Mouse (Mus musculus) liver, embryonic 15.5 days (tissue): Measurements from ENCODE around the gene Zfp593. TPM values are rescaled to one million over a fixed set of nuclear protein-coding genes. Genes with fewer than 3 reads are reported as not detected.

Source experiments
- ATAC-seq: fragments of 200-750 bp; cut with Nextera tagmentation; 2 replicates; pipeline ENCODE4 v1.8.0; 2017; ENCODE audit warnings: moderate number of reproducible peaks, mild to moderate bottlenecking, moderate library complexity; ENCODE audit not compliant: insufficient read depth
- H3K27ac ChIP-seq: fragments of 300-500 bp; sonication (generic); replicated peaks from 2 replicates; pipeline ENCODE4 v1.5.1; 2015; ENCODE audit warnings: mild to moderate bottlenecking, inconsistent platforms
- H3K27me3 ChIP-seq: fragments of 300-500 bp; sonication (generic); 2 replicates; pipeline ENCODE4 v1.6.1; 2015; ENCODE audit warnings: mild to moderate bottlenecking, inconsistent platforms
- H3K36me3 ChIP-seq: fragments of 300-500 bp; sonication (generic); replicated peaks from 2 replicates; pipeline ENCODE4 v1.6.1; 2015; ENCODE audit warnings: moderate library complexity, mild to moderate bottlenecking, inconsistent platforms
- H3K4me1 ChIP-seq: fragments of 300-500 bp; sonication (generic); replicated peaks from 2 replicates; pipeline ENCODE4 v1.6.1; 2015; ENCODE audit warnings: inconsistent platforms
- H3K4me2 ChIP-seq: fragments of 300-500 bp; sonication (generic); 2 replicates; pipeline ENCODE4 v1.6.1; 2015; ENCODE audit warnings: moderate library complexity, mild to moderate bottlenecking, inconsistent platforms
- H3K4me3 ChIP-seq: fragments of 300-500 bp; sonication (generic); replicated peaks from 2 replicates; pipeline ENCODE4 v1.5.1; 2015; ENCODE audit warnings: mild to moderate bottlenecking, inconsistent platforms
- H3K9ac ChIP-seq: fragments of 300-500 bp; sonication (generic); 2 replicates; pipeline ENCODE4 v1.6.1; 2015; ENCODE audit warnings: moderate library complexity, mild to moderate bottlenecking, inconsistent platforms
- H3K9me3 ChIP-seq: fragments of 300-500 bp; sonication (generic); replicated peaks from 2 replicates; pipeline ENCODE4 v1.6.1; 2016; ENCODE audit warnings: inconsistent platforms
- WGBS: fragments of 180-500 bp; shearing (Covaris S2); methylation state at CpG from one replicate; pipeline ENCODE4 v1.1.7; 2015; ENCODE audit warnings: mixed read lengths; ENCODE audit not compliant: insufficient replicate concordance; 5-methylcytosine and 5-hydroxymethylcytosine counted together
- polyA plus RNA-seq: library from polyadenylated mRNA; unstranded; fragments of >200 nt; fragmentation: Nextera tagmentation; extraction: Ambion mirVana; gene quantifications from 2 replicates; pipeline ENCODE4 v1.2.1, GENCODE M21; 2015

Zfp593 gene
- 5.4 and 5.8 TPM in 2 replicates for polyA plus RNA-seq

- Histone ChIP-seq H3K4me3 (peak within 1 kb of the TSS; percentile 79), H3K9ac (peak within 1 kb of the TSS; percentile 71), H3K36me3 (no peaks in the 10 kb centered on the region), H3K27me3 (peaks cover 48% of the 10 kb centered on the region), H3K9me3 (no peaks in the 10 kb centered on the region), H3K4me1 (peaks cover 30% of the 10 kb centered on the region), H3K4me2 (peak within 1 kb of the TSS; percentile 98), H3K27ac (peak within 1 kb of the TSS; percentile 51; the same call in 1 of the 2 replicates)
- under 1% methylated on average over 60 of the region's 60 CpGs for WGBS
- ATAC-seq: peak; percentile 76
Measured at GRCm38 (mm10) chr4:134245148-134245843, at the start of gene Zfp593. Zfp593 (minus strand) TSS chr4:134245592.

- Histone ChIP-seq H3K27me3 (peaks cover 28% of the 10 kb centered on the region), H3K36me3 (no peaks in the 10 kb centered on the region), H3K4me2 (no peak overlapping the region), H3K9me3 (0 out of 2 replicates have a peak, but pooled peaks cover 2% of the 10 kb centered on the region), H3K4me1 (peaks cover 8% of the 10 kb centered on the region), H3K27ac (no peak overlapping the region), H3K9ac (no peak overlapping the region), H3K4me3 (no peak overlapping the region)
- 50% methylated on average over 9 of the region's 9 CpGs for WGBS
- no peak for ATAC-seq
Measured at GRCm38 (mm10) chr4:134293692-134294163, 48.3 kb upstream of the Zfp593 start.

- Histone ChIP-seq H3K36me3 (no peaks in the 10 kb centered on the region), H3K4me1 (peaks cover 13% of the 10 kb centered on the region), H3K27ac (no peak overlapping the region), H3K9me3 (0 out of 2 replicates have a peak, but pooled peaks cover 2% of the 10 kb centered on the region), H3K4me2 (no peak overlapping the region), H3K27me3 (peaks cover 28% of the 10 kb centered on the region), H3K4me3 (no peak overlapping the region), H3K9ac (no peak overlapping the region)
- no peak for ATAC-seq
- WGBS: 59% methylated on average over 18 of the region's 18 CpGs
Measured at GRCm38 (mm10) chr4:134293061-134293691, 47.8 kb upstream of the Zfp593 start.

GRCm38 (mm10) chr4:134292067-134292466, 46.7 kb upstream of the Zfp593 start:
- Histone ChIP-seq H3K4me2 (no peak overlapping the region), H3K9me3 (0 out of 2 replicates have a peak, but pooled peaks cover 2% of the 10 kb centered on the region), H3K9ac (no peak overlapping the region), H3K4me1 (peaks cover 17% of the 10 kb centered on the region), H3K36me3 (no peaks in the 10 kb centered on the region), H3K27me3 (peaks cover 28% of the 10 kb centered on the region), H3K27ac (no peak overlapping the region), H3K4me3 (no peak overlapping the region)
- WGBS: 19% methylated on average over 7 of the region's 7 CpGs
- no peak for ATAC-seq

- H3K27ac ChIP-seq: peak overlapping the region; percentile 99
- H3K9ac ChIP-seq: peak overlapping the region; percentile 97
- ATAC-seq: no peak
- 35% methylated on average over 11 of the region's 11 CpGs for WGBS
- H3K36me3 ChIP-seq: peaks cover 9% of the 10 kb centered on the region
- peak overlapping the region; percentile 97 for H3K4me3 ChIP-seq
- peaks cover 12% of the 10 kb centered on the region for H3K27me3 ChIP-seq
- H3K4me1 ChIP-seq: peaks cover 47% of the 10 kb centered on the region
- H3K9me3 ChIP-seq: no peaks in the 10 kb centered on the region
- H3K4me2 ChIP-seq: peak overlapping the region; percentile 92
Measured at GRCm38 (mm10) chr4:134288397-134289256, 43.2 kb upstream of the Zfp593 start.

- Histone ChIP-seq H3K27me3 (peaks cover 1% of the 10 kb centered on the region), H3K4me2 (peak within 1 kb of the TSS; percentile 92), H3K4me1 (peaks cover 47% of the 10 kb centered on the region), H3K4me3 (peak within 1 kb of the TSS; percentile 97), H3K36me3 (peaks cover 19% of the 10 kb centered on the region), H3K9ac (peak within 1 kb of the TSS; percentile 97), H3K27ac (peak within 1 kb of the TSS; percentile 99), H3K9me3 (no peaks in the 10 kb centered on the region)
- WGBS: under 1% methylated on average over 43 of the region's 43 CpGs
- ATAC-seq: peak; percentile 68
Measured at GRCm38 (mm10) chr4:134287575-134288025, 42.2 kb upstream of the Zfp593 start, which contains the start of gene Pdik1l. Pdik1l (minus strand) TSS chr4:134287895.

- Histone ChIP-seq H3K9me3 (no peaks in the 10 kb centered on the region), H3K9ac (peak overlapping the region; percentile 97), H3K27me3 (no peaks in the 10 kb centered on the region; the same call in 1 of the 2 replicates), H3K36me3 (peaks cover 23% of the 10 kb centered on the region), H3K27ac (peak overlapping the region; percentile 99), H3K4me3 (peak overlapping the region; percentile 97), H3K4me2 (peak overlapping the region; percentile 92), H3K4me1 (peaks cover 47% of the 10 kb centered on the region)
- under 1% methylated on average over 55 of the region's 59 CpGs for WGBS
- peak; percentile 90 for ATAC-seq
Measured at GRCm38 (mm10) chr4:134287168-134287564, 41.8 kb upstream of the Zfp593 start.

- Histone ChIP-seq H3K27me3 (no peaks in the 10 kb centered on the region; the same call in 1 of the 2 replicates), H3K4me1 (peaks cover 42% of the 10 kb centered on the region), H3K36me3 (peaks cover 29% of the 10 kb centered on the region), H3K9ac (peak overlapping the region; percentile 97), H3K4me3 (peak overlapping the region; percentile 97), H3K4me2 (peak overlapping the region; percentile 85), H3K27ac (peak overlapping the region; percentile 99), H3K9me3 (no peaks in the 10 kb centered on the region)
- under 1% methylated on average over 59 of the region's 59 CpGs for WGBS
- ATAC-seq: peak; percentile 31
Measured at GRCm38 (mm10) chr4:134286226-134287167, 41.1 kb upstream of the Zfp593 start.

GRCm38 (mm10) chr4:134284942-134285341, 39.5 kb upstream of the Zfp593 start:
- Histone ChIP-seq H3K4me1 (peaks cover 42% of the 10 kb centered on the region), H3K9ac (peak overlapping the region; percentile 97), H3K4me3 (peak overlapping the region; percentile 97), H3K36me3 (peaks cover 45% of the 10 kb centered on the region), H3K4me2 (peak overlapping the region; percentile 85), H3K9me3 (no peaks in the 10 kb centered on the region), H3K27ac (peak overlapping the region; percentile 99), H3K27me3 (no peaks in the 10 kb centered on the region)
- no peak for ATAC-seq
- 27% methylated on average over 2 of the region's 2 CpGs for WGBS
